Mouse (Mus musculus): Measurements from ENCODE around the gene Gm42906. TPM values are rescaled to one million over a fixed set of nuclear protein-coding genes. Genes with fewer than 3 reads are reported as not detected.
A peak's percentile ranks its signal among the peaks of the same experiment; 100 is the strongest.

The Gm42906 gene
- polyA plus RNA-seq, 1 experiment from 2014 or later, result not detected

- Histone ChIP-seq H3K4me2 (ENCODE audit: low read depth, low read length) (no peak overlapping the region), H3K4me1 (replicated peaks; ENCODE audit: control insufficient read depth, insufficient read depth, low read length) (peaks cover 14% of the 10 kb centered on the region), H3K27ac (ENCODE audit: low read length) (no peak overlapping the region), H3K9me3 (ENCODE audit: control insufficient read depth, low read length) (no peaks in the 10 kb centered on the region), H3K36me3 (ENCODE audit: control insufficient read depth, insufficient read depth, low read length) (no peaks in the 10 kb centered on the region), H3K4me3 (ENCODE audit: low read length) (no peak overlapping the region), H3K9ac (ENCODE audit: low read length) (no peak overlapping the region), H3K27me3 (ENCODE audit: control insufficient read depth, insufficient read depth, low read depth, low read length) (no peaks in the 10 kb centered on the region)
- WGBS, result 39% methylated on average over 3 of the region's 3 CpGs
- no peak for ATAC-seq (ENCODE audit: low read depth)
Observed at GRCm38 (mm10) chr5:151413617-151414016, 14.3 kb downstream of the Gm42906 start.

- peaks cover 14% of the 10 kb centered on the region for H3K4me1 ChIP-seq (replicated peaks; ENCODE audit: control insufficient read depth, insufficient read depth, low read length)
- no peak overlapping the region for H3K4me3 ChIP-seq (ENCODE audit: low read length)
- H3K9ac ChIP-seq (ENCODE audit: low read length), result no peak overlapping the region
- 0 out of 2 replicates have a peak, but pooled peaks have one; percentile 49 for ATAC-seq (ENCODE audit: low read depth)
- H3K9me3 ChIP-seq (ENCODE audit: control insufficient read depth, low read length), result no peaks in the 10 kb centered on the region
- no peaks in the 10 kb centered on the region for H3K27me3 ChIP-seq (ENCODE audit: control insufficient read depth, insufficient read depth, low read depth, low read length)
- peak overlapping the region; percentile 15 for H3K4me2 ChIP-seq (ENCODE audit: low read depth, low read length)
- WGBS, result 27% methylated on average over 11 of the region's 11 CpGs
- no peak overlapping the region for H3K27ac ChIP-seq (ENCODE audit: low read length)
- no peaks in the 10 kb centered on the region for H3K36me3 ChIP-seq (ENCODE audit: control insufficient read depth, insufficient read depth, low read length)
Observed at GRCm38 (mm10) chr5:151412666-151413463, 15.1 kb downstream of the Gm42906 start.

- 57% methylated on average over 3 of the region's 3 CpGs for WGBS
- ATAC-seq (ENCODE audit: low read depth), result peak; percentile 20; the same call in 1 of the 2 replicates
- Histone ChIP-seq H3K27me3 (ENCODE audit: control insufficient read depth, insufficient read depth, low read depth, low read length) (no peaks in the 10 kb centered on the region), H3K9ac (ENCODE audit: low read length) (no peak overlapping the region), H3K36me3 (ENCODE audit: control insufficient read depth, insufficient read depth, low read length) (no peaks in the 10 kb centered on the region), H3K4me2 (ENCODE audit: low read depth, low read length) (no peak overlapping the region), H3K27ac (ENCODE audit: low read length) (no peak overlapping the region), H3K9me3 (ENCODE audit: control insufficient read depth, low read length) (no peaks in the 10 kb centered on the region), H3K4me3 (ENCODE audit: low read length) (no peak overlapping the region), H3K4me1 (replicated peaks; ENCODE audit: control insufficient read depth, insufficient read depth, low read length) (peaks cover 14% of the 10 kb centered on the region)
Observed at GRCm38 (mm10) chr5:151410006-151410405, 18.0 kb downstream of the Gm42906 start.

- no peak overlapping the region for H3K27ac ChIP-seq (ENCODE audit: low read length)
- WGBS, result 16% methylated on average over 1 of the region's 1 CpGs
- no peaks in the 10 kb centered on the region for H3K9me3 ChIP-seq (ENCODE audit: control insufficient read depth, low read length)
- no peak for ATAC-seq (ENCODE audit: low read depth)
- H3K36me3 ChIP-seq (ENCODE audit: control insufficient read depth, insufficient read depth, low read length), result no peaks in the 10 kb centered on the region
- H3K4me2 ChIP-seq (ENCODE audit: low read depth, low read length), result no peak overlapping the region
- no peak overlapping the region for H3K9ac ChIP-seq (ENCODE audit: low read length)
- H3K27me3 ChIP-seq (ENCODE audit: control insufficient read depth, insufficient read depth, low read depth, low read length), result no peaks in the 10 kb centered on the region
- no peak overlapping the region for H3K4me3 ChIP-seq (ENCODE audit: low read length)
- H3K4me1 ChIP-seq (replicated peaks; ENCODE audit: control insufficient read depth, insufficient read depth, low read length), result peaks cover 14% of the 10 kb centered on the region
Observed at GRCm38 (mm10) chr5:151409282-151409681, 18.7 kb downstream of the Gm42906 start.

GRCm38 (mm10) chr5:151408124-151408900, 19.7 kb downstream of the Gm42906 start:
- Histone ChIP-seq H3K4me1 (replicated peaks; ENCODE audit: control insufficient read depth, insufficient read depth, low read length) (peaks cover 12% of the 10 kb centered on the region), H3K27me3 (ENCODE audit: control insufficient read depth, insufficient read depth, low read depth, low read length) (no peaks in the 10 kb centered on the region), H3K27ac (ENCODE audit: low read length) (no peak overlapping the region), H3K4me2 (ENCODE audit: low read depth, low read length) (no peak overlapping the region), H3K9me3 (ENCODE audit: control insufficient read depth, low read length) (no peaks in the 10 kb centered on the region), H3K4me3 (ENCODE audit: low read length) (no peak overlapping the region), H3K9ac (ENCODE audit: low read length) (no peak overlapping the region), H3K36me3 (ENCODE audit: control insufficient read depth, insufficient read depth, low read length) (no peaks in the 10 kb centered on the region)
- ATAC-seq (ENCODE audit: low read depth), result no peak
- 48% methylated on average over 7 of the region's 7 CpGs for WGBS

- Histone ChIP-seq H3K27me3 (ENCODE audit: control insufficient read depth, insufficient read depth, low read depth, low read length) (no peaks in the 10 kb centered on the region), H3K4me2 (ENCODE audit: low read depth, low read length) (no peak overlapping the region), H3K27ac (ENCODE audit: low read length) (no peak overlapping the region), H3K9ac (ENCODE audit: low read length) (no peak overlapping the region), H3K4me3 (ENCODE audit: low read length) (no peak overlapping the region), H3K4me1 (replicated peaks; ENCODE audit: control insufficient read depth, insufficient read depth, low read length) (peaks cover 4% of the 10 kb centered on the region), H3K36me3 (ENCODE audit: control insufficient read depth, insufficient read depth, low read length) (no peaks in the 10 kb centered on the region), H3K9me3 (ENCODE audit: control insufficient read depth, low read length) (no peaks in the 10 kb centered on the region)
- no peak for ATAC-seq (ENCODE audit: low read depth)
- WGBS, result 76% methylated on average over 3 of the region's 3 CpGs
Observed at GRCm38 (mm10) chr5:151407493-151407892, 20.5 kb downstream of the Gm42906 start.

GRCm38 (mm10) chr5:151406276-151406675, 21.7 kb downstream of the Gm42906 start:
- 64% methylated on average over 5 of the region's 5 CpGs for WGBS

GRCm38 (mm10) chr5:151405314-151405903, 22.6 kb downstream of the Gm42906 start:
- ATAC-seq (ENCODE audit: low read depth), result no peak
- Histone ChIP-seq H3K9me3 (ENCODE audit: control insufficient read depth, low read length) (no peaks in the 10 kb centered on the region), H3K9ac (ENCODE audit: low read length) (no peak overlapping the region), H3K4me3 (ENCODE audit: low read length) (no peak overlapping the region), H3K4me1 (replicated peaks; ENCODE audit: control insufficient read depth, insufficient read depth, low read length) (no peaks in the 10 kb centered on the region), H3K27ac (ENCODE audit: low read length) (no peak overlapping the region), H3K4me2 (ENCODE audit: low read depth, low read length) (no peak overlapping the region), H3K36me3 (ENCODE audit: control insufficient read depth, insufficient read depth, low read length) (no peaks in the 10 kb centered on the region), H3K27me3 (ENCODE audit: control insufficient read depth, insufficient read depth, low read depth, low read length) (no peaks in the 10 kb centered on the region)
- WGBS, result 59% methylated on average over 8 of the region's 8 CpGs

More at GRCm38 (mm10) chr5:151406276-151406675, 21.7 kb downstream of the Gm42906 start:
- Histone ChIP-seq H3K9ac (ENCODE audit: low read length) (no peak overlapping the region), H3K27me3 (ENCODE audit: control insufficient read depth, insufficient read depth, low read depth, low read length) (no peaks in the 10 kb centered on the region), H3K4me1 (replicated peaks; ENCODE audit: control insufficient read depth, insufficient read depth, low read length) (no peaks in the 10 kb centered on the region), H3K4me3 (ENCODE audit: low read length) (no peak overlapping the region), H3K4me2 (ENCODE audit: low read depth, low read length) (no peak overlapping the region), H3K27ac (ENCODE audit: low read length) (no peak overlapping the region), H3K9me3 (ENCODE audit: control insufficient read depth, low read length) (no peaks in the 10 kb centered on the region), H3K36me3 (ENCODE audit: control insufficient read depth, insufficient read depth, low read length) (no peaks in the 10 kb centered on the region)
- ATAC-seq (ENCODE audit: low read depth), result no peak

GRCm38 (mm10) chr5:151403586-151403985, 24.4 kb downstream of the Gm42906 start:
- no peak overlapping the region for H3K4me2 ChIP-seq (ENCODE audit: low read depth, low read length)
- no peak for ATAC-seq (ENCODE audit: low read depth)
- no peaks in the 10 kb centered on the region for H3K4me1 ChIP-seq (replicated peaks; ENCODE audit: control insufficient read depth, insufficient read depth, low read length)
- H3K4me3 ChIP-seq (ENCODE audit: low read length), result no peak overlapping the region
- WGBS, result 42% methylated on average over 2 of the region's 2 CpGs
- no peak overlapping the region for H3K27ac ChIP-seq (ENCODE audit: low read length)
- no peaks in the 10 kb centered on the region for H3K9me3 ChIP-seq (ENCODE audit: control insufficient read depth, low read length)
- H3K9ac ChIP-seq (ENCODE audit: low read length), result no peak overlapping the region
- no peaks in the 10 kb centered on the region for H3K36me3 ChIP-seq (ENCODE audit: control insufficient read depth, insufficient read depth, low read length)
- no peaks in the 10 kb centered on the region for H3K27me3 ChIP-seq (ENCODE audit: control insufficient read depth, insufficient read depth, low read depth, low read length)

Data from lung, embryonic 16.5 days (tissue).